Mouse (Mus musculus) intestine, postnatal 0 days (tissue): ENCODE data around the gene Pde10a. TPM values are rescaled to one million over a fixed set of nuclear protein-coding genes. Genes with fewer than 3 reads are reported as not detected.

Source experiments
- ATAC-seq: fragments of 200-750 bp; cut with Nextera tagmentation; 2 replicates; pipeline ENCODE4 v1.8.0; 2017; ENCODE audit warnings: mild to moderate bottlenecking, moderate TSS enrichment, moderate library complexity
- H3K27ac ChIP-seq: fragments of 300-500 bp; sonication (generic); 2 replicates; pipeline ENCODE4 v1.5.1; 2014; ENCODE audit warnings: mild to moderate bottlenecking, low read depth, low read length, moderate library complexity
- H3K27me3 ChIP-seq: fragments of 300-500 bp; sonication (generic); replicated peaks from 2 replicates; pipeline ENCODE4 v1.6.1; 2014; ENCODE audit warnings: low read length, mixed read lengths; ENCODE audit not compliant: control insufficient read depth, insufficient read depth
- H3K36me3 ChIP-seq: fragments of 300-500 bp; sonication (generic); 2 replicates; pipeline ENCODE4 v1.6.1; 2014; ENCODE audit warnings: mild to moderate bottlenecking, moderate library complexity; ENCODE audit not compliant: control insufficient read depth, insufficient read depth
- H3K4me1 ChIP-seq: fragments of 300-500 bp; sonication (generic); replicated peaks from 2 replicates; pipeline ENCODE4 v1.6.1; 2014; ENCODE audit warnings: antibody characterized with exemption, low read length, mixed read lengths; ENCODE audit not compliant: control insufficient read depth, insufficient read depth
- H3K4me2 ChIP-seq: fragments of 300-500 bp; sonication (generic); replicated peaks from 2 replicates; pipeline ENCODE4 v1.6.1; 2014; ENCODE audit warnings: low read depth, mild to moderate bottlenecking, moderate library complexity
- H3K4me3 ChIP-seq: fragments of 300-500 bp; sonication (generic); 2 replicates; pipeline ENCODE4 v1.5.1; 2014; ENCODE audit warnings: low read depth, low read length
- H3K9ac ChIP-seq: fragments of 300-500 bp; sonication (generic); 2 replicates; pipeline ENCODE4 v1.6.1; 2014; ENCODE audit warnings: mild to moderate bottlenecking, low read depth, low read length
- H3K9me3 ChIP-seq: fragments of 300-500 bp; sonication (generic); 2 replicates; pipeline ENCODE4 v1.6.1; 2016; ENCODE audit warnings: mixed run types; ENCODE audit not compliant: control insufficient read depth
- CTCF ChIP-seq: sonication (generic); IDR thresholded peaks from 2 replicates; pipeline ENCODE4 v1.5.1; 2016; ENCODE audit warnings: low read depth, mild to moderate bottlenecking, control low read depth, antibody characterized with exemption, moderate library complexity
- WGBS: fragments of 180-500 bp; shearing (Covaris S2); extraction: QIAGEN DNeasy Blood & Tissue Kit; methylation state at CpG from one replicate; pipeline ENCODE4 v1.1.7; 2014; 5-methylcytosine and 5-hydroxymethylcytosine counted together
- polyA plus RNA-seq: library from polyadenylated mRNA; unstranded; fragments of >200 nt; fragmentation: Nextera tagmentation; extraction: Ambion mirVana; gene quantifications from 2 replicates; pipeline ENCODE4 v1.2.1, GENCODE M21; 2015

Pde10a gene
- polyA plus RNA-seq, 1 experiment from 2014 or later, result 0.47 TPM

GRCm38 (mm10) chr17:8929636-8930035 lies 404.5 kb downstream of the Pde10a start:
- no peaks in the 10 kb centered on the region; the same call in 1 of the 2 replicates for H3K27me3 ChIP-seq
- no peaks in the 10 kb centered on the region for H3K36me3 ChIP-seq
- H3K9ac ChIP-seq, result no peak overlapping the region
- ATAC-seq, result no peak
- no peak overlapping the region for H3K27ac ChIP-seq
- no peaks in the 10 kb centered on the region for H3K9me3 ChIP-seq
- no peak overlapping the region for H3K4me3 ChIP-seq
- no peak for TF ChIP-seq CTCF
- H3K4me2 ChIP-seq, result no peak overlapping the region
- WGBS, result 67% methylated on average over 8 of the region's 8 CpGs
- no peaks in the 10 kb centered on the region for H3K4me1 ChIP-seq

- no peak for TF ChIP-seq CTCF
- H3K4me3 ChIP-seq, result no peak overlapping the region
- no peaks in the 10 kb centered on the region for H3K36me3 ChIP-seq
- no peaks in the 10 kb centered on the region for H3K9me3 ChIP-seq
- WGBS, result 49% methylated on average over 12 of the region's 12 CpGs
- H3K9ac ChIP-seq, result no peak overlapping the region
- no peak overlapping the region for H3K27ac ChIP-seq
- no peaks in the 10 kb centered on the region for H3K27me3 ChIP-seq
- ATAC-seq, result no peak
- no peaks in the 10 kb centered on the region for H3K4me1 ChIP-seq
- H3K4me2 ChIP-seq, result no peak overlapping the region
Measured at GRCm38 (mm10) chr17:8935604-8936003, 410.4 kb downstream of the Pde10a start.

- TF ChIP-seq CTCF, result peak; percentile 79
- H3K36me3 ChIP-seq, result no peaks in the 10 kb centered on the region
- H3K9me3 ChIP-seq, result no peaks in the 10 kb centered on the region
- H3K4me3 ChIP-seq, result no peak overlapping the region
- H3K4me1 ChIP-seq, result no peaks in the 10 kb centered on the region
- no peaks in the 10 kb centered on the region for H3K27me3 ChIP-seq
- H3K27ac ChIP-seq, result no peak overlapping the region
- ATAC-seq, result no peak
- no peak overlapping the region for H3K9ac ChIP-seq
- 4% methylated on average over 4 of the region's 4 CpGs for WGBS
- H3K4me2 ChIP-seq, result no peak overlapping the region
Measured at GRCm38 (mm10) chr17:8936603-8937002, 411.4 kb downstream of the Pde10a start.

- no peak for ATAC-seq
- no peaks in the 10 kb centered on the region for H3K27me3 ChIP-seq
- no peak overlapping the region for H3K4me3 ChIP-seq
- TF ChIP-seq CTCF, result no peak
- H3K4me2 ChIP-seq, result no peak overlapping the region
- no peaks in the 10 kb centered on the region for H3K9me3 ChIP-seq
- no peak overlapping the region for H3K27ac ChIP-seq
- H3K9ac ChIP-seq, result no peak overlapping the region
- no peaks in the 10 kb centered on the region for H3K4me1 ChIP-seq
- 76% methylated on average over 5 of the region's 5 CpGs for WGBS
- no peaks in the 10 kb centered on the region for H3K36me3 ChIP-seq
Measured at GRCm38 (mm10) chr17:8951588-8951987, 426.4 kb downstream of the Pde10a start.

GRCm38 (mm10) chr17:8952951-8953350 lies 427.8 kb downstream of the Pde10a start:
- ATAC-seq, result no peak
- Histone ChIP-seq H3K27ac (no peak overlapping the region), H3K4me2 (no peak overlapping the region), H3K9ac (no peak overlapping the region), H3K36me3 (no peaks in the 10 kb centered on the region), H3K9me3 (no peaks in the 10 kb centered on the region), H3K27me3 (no peaks in the 10 kb centered on the region), H3K4me1 (no peaks in the 10 kb centered on the region), H3K4me3 (no peak overlapping the region)
- 93% methylated on average over 8 of the region's 8 CpGs for WGBS
- no peak for TF ChIP-seq CTCF

- Histone ChIP-seq H3K36me3 (no peaks in the 10 kb centered on the region), H3K27me3 (no peaks in the 10 kb centered on the region), H3K27ac (no peak overlapping the region), H3K4me2 (no peak overlapping the region), H3K4me3 (no peak overlapping the region), H3K9me3 (no peaks in the 10 kb centered on the region), H3K4me1 (no peaks in the 10 kb centered on the region), H3K9ac (no peak overlapping the region)
- TF ChIP-seq CTCF, result no peak
- no peak for ATAC-seq
- 80% methylated on average over 6 of the region's 6 CpGs for WGBS
Measured at GRCm38 (mm10) chr17:8958125-8958524, 433.0 kb downstream of the Pde10a start.

- no peaks in the 10 kb centered on the region for H3K4me1 ChIP-seq
- no peaks in the 10 kb centered on the region for H3K9me3 ChIP-seq
- no peak overlapping the region for H3K4me3 ChIP-seq
- H3K9ac ChIP-seq, result no peak overlapping the region
- 92% methylated on average over 4 of the region's 4 CpGs for WGBS
- no peak for ATAC-seq
- H3K4me2 ChIP-seq, result no peak overlapping the region
- no peak for TF ChIP-seq CTCF
- no peak overlapping the region for H3K27ac ChIP-seq
- H3K36me3 ChIP-seq, result no peaks in the 10 kb centered on the region
- no peaks in the 10 kb centered on the region for H3K27me3 ChIP-seq
Measured at GRCm38 (mm10) chr17:8960386-8960785, 435.2 kb downstream of the Pde10a start.
